Mouse (Mus musculus): ENCODE measurements around the gene Uhrf1bp1l. TPM values are rescaled to one million over a fixed set of nuclear protein-coding genes. Genes with fewer than 3 reads are reported as not detected.

Uhrf1bp1l gene
- polyA plus RNA-seq, 1 experiment = 25.9 TPM

DNA sequence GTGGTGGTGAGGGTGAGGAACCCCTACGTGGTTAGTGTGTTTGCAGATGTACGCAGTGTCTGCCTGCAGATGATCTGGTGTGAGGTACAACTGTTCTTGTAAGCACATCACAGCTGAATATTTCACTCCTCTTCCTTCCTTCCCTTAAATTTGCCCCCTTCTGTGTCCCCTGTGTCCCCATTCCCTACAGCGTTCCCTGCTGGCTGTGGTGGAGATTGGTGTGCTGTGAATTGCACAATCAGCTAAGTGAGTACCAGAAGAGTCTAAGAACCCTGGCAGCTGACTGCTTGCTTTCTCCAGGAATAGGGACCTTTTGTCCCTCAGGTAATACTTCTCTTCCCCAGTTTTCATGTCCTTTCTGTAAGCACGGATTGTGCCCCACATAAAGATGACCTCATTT is 10.4 kb downstream of the Uhrf1bp1l start:
- no peak overlapping the region for H3K4me3 ChIP-seq (ENCODE audit: insufficient read depth, low read depth, low read length)
- no peaks in the 10 kb centered on the region for H3K36me3 ChIP-seq (ENCODE audit: control insufficient read depth, insufficient read depth, low read length)
- DNase-seq = no peak
- WGBS = 83% methylated on average over 4 of the region's 4 CpGs
- H3K27me3 ChIP-seq (replicated peaks; ENCODE audit: control insufficient read depth, insufficient read depth, low read length) = no peaks in the 10 kb centered on the region
- peaks cover 8% of the 10 kb centered on the region; the same call in 1 of the 2 replicates for H3K4me1 ChIP-seq (ENCODE audit: control insufficient read depth, insufficient read depth, low read length)
- H3K27ac ChIP-seq (ENCODE audit: insufficient read depth, low read depth, low read length) = no peak overlapping the region
- TF ChIP-seq POLR2A (IDR thresholded peaks at IDR 0.05; ENCODE audit: low read depth, low read length) (no peak), CTCF (conservative IDR thresholded peaks at IDR 0.05; ENCODE audit: insufficient read depth, insufficient read length, low read depth, low read length) (no peak; the same call in 1 of the 2 replicates)

DNA sequence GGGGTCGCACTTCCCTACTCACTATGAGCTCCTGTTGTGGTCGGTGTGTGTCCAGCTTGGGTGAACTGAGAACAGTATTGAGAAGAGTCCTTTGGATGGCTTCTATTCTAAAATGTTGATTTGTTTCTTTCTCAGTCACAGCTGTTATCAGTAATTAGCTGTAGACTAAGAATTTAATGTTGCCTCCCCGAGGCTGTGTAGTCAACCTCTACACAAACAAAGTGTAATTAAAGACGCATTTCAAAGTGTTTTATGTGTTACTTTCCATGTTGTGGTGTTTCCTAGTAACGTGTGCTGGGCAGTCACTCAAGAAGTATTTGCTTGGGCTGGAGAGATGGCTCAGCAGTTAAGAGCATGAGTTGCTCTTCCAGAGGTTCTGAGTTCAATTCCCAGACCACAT is 16.0 kb downstream of the Uhrf1bp1l start:
- Histone ChIP-seq H3K4me3 (ENCODE audit: insufficient read depth, low read depth, low read length) (no peak overlapping the region), H3K36me3 (ENCODE audit: control insufficient read depth, insufficient read depth, low read length) (no peaks in the 10 kb centered on the region), H3K4me1 (ENCODE audit: control insufficient read depth, insufficient read depth, low read length) (peaks cover 2% of the 10 kb centered on the region; the same call in 1 of the 2 replicates), H3K27me3 (replicated peaks; ENCODE audit: control insufficient read depth, insufficient read depth, low read length) (no peaks in the 10 kb centered on the region), H3K27ac (ENCODE audit: insufficient read depth, low read depth, low read length) (no peak overlapping the region)
- WGBS = 56% methylated on average over 5 of the region's 5 CpGs
- TF ChIP-seq POLR2A (IDR thresholded peaks at IDR 0.05; ENCODE audit: low read depth, low read length) (no peak), CTCF (conservative IDR thresholded peaks at IDR 0.05; ENCODE audit: insufficient read depth, insufficient read length, low read depth, low read length) (no peak)
- DNase-seq = no peak

DNA sequence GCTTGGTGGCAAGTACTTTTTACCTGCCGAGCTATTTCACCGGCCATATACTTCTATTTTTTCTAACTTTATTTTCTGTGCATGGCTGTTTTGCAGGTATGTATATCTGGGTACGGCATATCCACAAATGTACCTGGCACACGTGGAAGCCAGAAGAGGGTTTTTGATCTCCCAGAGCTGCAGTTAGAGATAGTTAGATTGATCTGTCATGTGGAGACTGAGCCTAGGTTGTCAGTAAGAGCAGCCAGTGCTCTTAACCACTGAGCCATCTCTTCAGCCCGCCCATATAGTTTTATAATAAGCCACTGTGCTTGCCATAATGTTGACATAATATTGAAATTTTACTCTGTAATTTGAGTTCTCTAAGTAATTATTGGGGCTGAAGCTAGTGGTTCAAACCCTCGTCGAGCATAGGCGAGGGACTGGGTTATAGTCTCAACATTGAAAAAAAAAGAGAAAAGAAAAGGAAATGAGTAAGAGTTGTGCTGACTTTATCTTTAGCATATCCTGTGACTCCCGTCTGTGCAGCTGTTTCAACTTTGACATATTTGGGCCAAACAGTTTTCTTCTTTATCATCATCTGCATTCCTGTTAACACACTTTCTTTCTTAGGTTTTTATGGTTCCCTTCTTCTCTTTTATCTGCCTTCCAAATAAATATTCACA is 19.8 kb downstream of the Uhrf1bp1l start:
- 68% methylated on average over 9 of the region's 9 CpGs for WGBS
- no peaks in the 10 kb centered on the region for H3K27me3 ChIP-seq (replicated peaks; ENCODE audit: control insufficient read depth, insufficient read depth, low read length)
- DNase-seq = no peak
- H3K4me3 ChIP-seq (ENCODE audit: insufficient read depth, low read depth, low read length) = no peak overlapping the region
- TF ChIP-seq POLR2A (IDR thresholded peaks at IDR 0.05; ENCODE audit: low read depth, low read length) = no peak
- no peak for TF ChIP-seq CTCF (conservative IDR thresholded peaks at IDR 0.05; ENCODE audit: insufficient read depth, insufficient read length, low read depth, low read length)
- no peak overlapping the region for H3K27ac ChIP-seq (ENCODE audit: insufficient read depth, low read depth, low read length)
- peaks cover 9% of the 10 kb centered on the region for H3K4me1 ChIP-seq (ENCODE audit: control insufficient read depth, insufficient read depth, low read length)
- H3K36me3 ChIP-seq (ENCODE audit: control insufficient read depth, insufficient read depth, low read length) = no peaks in the 10 kb centered on the region; the same call in 1 of the 2 replicates

DNA sequence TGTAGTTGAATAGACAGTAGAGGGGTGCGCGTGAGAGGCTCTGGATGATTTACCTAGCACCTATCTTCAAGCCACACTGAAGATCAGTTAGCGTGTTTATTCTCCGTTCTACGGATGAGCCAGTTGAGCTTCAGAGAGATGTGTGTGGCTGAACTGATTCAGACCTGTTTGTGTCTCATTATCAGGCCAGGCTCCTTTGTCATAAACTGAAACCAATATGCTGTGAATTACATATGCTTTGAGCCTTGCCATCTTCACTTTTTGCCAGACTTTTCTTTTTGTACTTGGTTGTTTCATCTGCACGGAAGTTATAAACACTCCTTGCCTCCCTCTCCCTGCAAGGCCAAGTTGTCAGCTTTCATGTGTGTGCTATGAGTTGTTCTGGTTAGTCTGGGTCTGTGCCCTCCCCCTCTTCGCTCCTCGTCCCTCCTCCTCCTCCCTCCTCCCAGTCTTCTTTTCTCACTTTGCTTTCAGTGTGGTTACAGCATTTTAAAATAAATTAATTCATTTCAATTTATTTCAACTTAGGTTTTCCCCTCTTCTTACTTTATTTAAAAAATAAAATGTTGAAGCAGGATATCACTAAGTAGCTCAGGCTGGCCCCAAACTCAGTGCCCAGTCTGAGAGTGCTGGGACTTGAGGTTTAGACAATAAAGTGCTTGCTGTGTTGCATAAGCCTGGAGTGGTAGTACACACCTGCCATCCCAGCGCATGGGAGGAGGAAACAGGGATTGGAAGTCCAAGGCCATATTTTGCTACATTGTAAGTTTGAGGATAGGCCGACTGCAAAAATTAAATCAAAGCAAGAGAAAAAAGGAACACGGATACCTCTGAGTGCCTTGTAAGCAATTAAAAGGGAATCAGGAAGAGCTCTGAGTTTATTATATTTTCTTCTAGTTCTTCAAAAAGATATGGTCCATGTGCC is 21.3 kb downstream of the Uhrf1bp1l start:
- H3K27ac ChIP-seq (ENCODE audit: insufficient read depth, low read depth, low read length) = no peak overlapping the region
- no peak for TF ChIP-seq CTCF (conservative IDR thresholded peaks at IDR 0.05; ENCODE audit: insufficient read depth, insufficient read length, low read depth, low read length)
- TF ChIP-seq POLR2A (IDR thresholded peaks at IDR 0.05; ENCODE audit: low read depth, low read length) = no peak
- 88% methylated on average over 11 of the region's 11 CpGs for WGBS

DNA sequence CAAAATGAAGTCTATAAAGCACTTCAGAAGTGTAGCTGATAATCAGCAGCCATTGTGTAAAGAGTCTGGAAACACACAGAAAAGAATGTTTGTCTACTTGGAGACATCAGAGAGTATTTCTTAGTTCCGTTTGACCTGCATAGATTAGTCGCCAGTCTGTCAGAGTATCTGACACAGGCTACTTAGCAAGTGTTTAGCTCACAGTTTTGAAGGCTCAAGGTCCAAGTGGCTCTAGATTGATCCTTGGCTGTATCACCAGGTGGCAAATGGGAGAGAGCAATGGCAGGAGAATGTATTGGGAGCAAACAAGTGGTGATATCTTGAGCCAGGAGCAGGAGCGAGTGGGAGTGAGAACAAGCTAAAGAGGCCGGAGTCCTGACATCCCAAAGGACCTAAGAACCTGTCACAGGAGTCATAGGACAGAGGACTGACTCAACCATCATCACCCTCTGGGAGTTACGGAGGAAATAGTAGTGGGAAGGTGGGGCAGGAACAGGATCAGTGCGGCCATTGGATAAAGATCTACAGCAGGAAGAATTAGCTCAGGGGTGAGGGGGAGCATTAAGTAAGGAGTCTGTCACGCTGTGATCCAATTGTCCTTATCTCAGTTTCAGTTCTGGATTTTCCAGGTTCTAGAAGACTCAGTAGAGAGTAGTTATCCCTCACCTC is 23.7 kb downstream of the Uhrf1bp1l start:
- peak overlapping the region; percentile 32 for H3K27ac ChIP-seq (ENCODE audit: insufficient read depth, low read depth, low read length)
- H3K36me3 ChIP-seq (ENCODE audit: control insufficient read depth, insufficient read depth, low read length) = no peaks in the 10 kb centered on the region; the same call in 1 of the 2 replicates
- peaks cover 15% of the 10 kb centered on the region for H3K4me1 ChIP-seq (ENCODE audit: control insufficient read depth, insufficient read depth, low read length)
- TF ChIP-seq POLR2A (IDR thresholded peaks at IDR 0.05; ENCODE audit: low read depth, low read length) (no peak), CTCF (conservative IDR thresholded peaks at IDR 0.05; ENCODE audit: insufficient read depth, insufficient read length, low read depth, low read length) (no peak)
- 59% methylated on average over 7 of the region's 7 CpGs for WGBS
- no peak overlapping the region for H3K4me3 ChIP-seq (ENCODE audit: insufficient read depth, low read depth, low read length)
- peak; percentile 16 for DNase-seq
- no peaks in the 10 kb centered on the region for H3K27me3 ChIP-seq (replicated peaks; ENCODE audit: control insufficient read depth, insufficient read depth, low read length)

More for the DNA sequence above, 21.3 kb downstream of the Uhrf1bp1l start:
- peaks cover 15% of the 10 kb centered on the region for H3K4me1 ChIP-seq (ENCODE audit: control insufficient read depth, insufficient read depth, low read length)
- H3K4me3 ChIP-seq (ENCODE audit: insufficient read depth, low read depth, low read length) = no peak overlapping the region
- H3K36me3 ChIP-seq (ENCODE audit: control insufficient read depth, insufficient read depth, low read length) = no peaks in the 10 kb centered on the region; the same call in 1 of the 2 replicates
- DNase-seq = no peak
- H3K27me3 ChIP-seq (replicated peaks; ENCODE audit: control insufficient read depth, insufficient read depth, low read length) = no peaks in the 10 kb centered on the region

DNA sequence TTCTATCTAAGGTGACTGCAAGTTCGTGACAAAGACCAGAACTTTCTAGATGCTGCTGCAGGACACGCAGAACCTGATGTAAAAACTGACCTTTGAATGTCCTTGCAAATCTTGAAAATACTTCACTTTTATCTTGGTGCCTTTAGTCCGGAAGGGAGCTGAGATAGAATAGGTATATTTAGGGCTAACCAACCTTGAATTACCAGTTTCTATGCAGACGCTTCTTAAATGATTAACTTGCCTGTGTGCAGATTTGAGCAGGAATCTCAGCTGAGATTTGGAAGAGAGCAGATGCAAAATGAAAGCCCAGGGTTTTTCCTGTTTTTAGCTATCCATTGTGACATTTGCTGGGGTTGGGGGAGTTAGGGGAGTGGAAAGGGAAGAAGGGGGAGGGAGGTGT is 24.3 kb downstream of the Uhrf1bp1l start:
- H3K27me3 ChIP-seq (replicated peaks; ENCODE audit: control insufficient read depth, insufficient read depth, low read length) = no peaks in the 10 kb centered on the region
- no peaks in the 10 kb centered on the region; the same call in 1 of the 2 replicates for H3K36me3 ChIP-seq (ENCODE audit: control insufficient read depth, insufficient read depth, low read length)
- TF ChIP-seq CTCF (conservative IDR thresholded peaks at IDR 0.05; ENCODE audit: insufficient read depth, insufficient read length, low read depth, low read length) (no peak), POLR2A (IDR thresholded peaks at IDR 0.05; ENCODE audit: low read depth, low read length) (no peak)
- DNase-seq = peak; percentile 44
- 33% methylated on average over 4 of the region's 4 CpGs for WGBS
- H3K4me1 ChIP-seq (ENCODE audit: control insufficient read depth, insufficient read depth, low read length) = peaks cover 15% of the 10 kb centered on the region
- no peak overlapping the region for H3K4me3 ChIP-seq (ENCODE audit: insufficient read depth, low read depth, low read length)
- H3K27ac ChIP-seq (ENCODE audit: insufficient read depth, low read depth, low read length) = peak overlapping the region; percentile 32; the same call in 1 of the 2 replicates

All from kidney, adult 2 months (tissue).